Mouse (Mus musculus): ENCODE measurements at regions not wholly inside any gene's neighbourhood (a gene's known extent, or its start where the extent isn't known, plus 50 kb on each side); places are given as distances from the start of the nearest gene placed in this dataset.

- Histone ChIP-seq H3K27me3 (no peaks in the 10 kb centered on the region), H3K4me3 (no peak overlapping the region), H3K36me3 (ENCODE audit: poor library complexity, severe bottlenecking) (no peaks in the 10 kb centered on the region), H3K9ac (no peak overlapping the region), H3K27ac (no peak overlapping the region), H3K4me2 (no peak overlapping the region), H3K4me1 (peaks cover 12% of the 10 kb centered on the region; the same call in 1 of the 2 replicates), H3K9me3 (replicated peaks) (no peaks in the 10 kb centered on the region)
- ATAC-seq: no peak
- WGBS: 84% methylated on average over 5 of the region's 5 CpGs
Observed at GRCm38 (mm10) chr4:21616116-21616515, 69.6 kb downstream of the Prdm13 start.

- 25% methylated on average over 3 of the region's 3 CpGs for WGBS
- Histone ChIP-seq H3K27me3 (no peaks in the 10 kb centered on the region), H3K4me1 (peaks cover 12% of the 10 kb centered on the region; the same call in 1 of the 2 replicates), H3K4me3 (no peak overlapping the region), H3K27ac (no peak overlapping the region), H3K9ac (no peak overlapping the region), H3K9me3 (replicated peaks) (no peaks in the 10 kb centered on the region), H3K4me2 (no peak overlapping the region), H3K36me3 (ENCODE audit: poor library complexity, severe bottlenecking) (no peaks in the 10 kb centered on the region)
- ATAC-seq: no peak
Observed at GRCm38 (mm10) chr4:21614429-21614828, 71.3 kb downstream of the Prdm13 start.

GRCm38 (mm10) chr4:21611531-21612282 is 74.1 kb downstream of the Prdm13 start:
- H3K4me3 ChIP-seq: no peak overlapping the region
- H3K27me3 ChIP-seq: no peaks in the 10 kb centered on the region
- no peak overlapping the region for H3K27ac ChIP-seq
- no peak overlapping the region for H3K9ac ChIP-seq
- WGBS: 57% methylated on average over 5 of the region's 5 CpGs
- peaks cover 12% of the 10 kb centered on the region; the same call in 1 of the 2 replicates for H3K4me1 ChIP-seq
- ATAC-seq: peak; percentile 89; the same call in 1 of the 2 replicates
- no peak overlapping the region for H3K4me2 ChIP-seq
- no peaks in the 10 kb centered on the region for H3K36me3 ChIP-seq (ENCODE audit: poor library complexity, severe bottlenecking)
- H3K9me3 ChIP-seq (replicated peaks): no peaks in the 10 kb centered on the region

- Histone ChIP-seq H3K4me2 (no peak overlapping the region), H3K36me3 (ENCODE audit: poor library complexity, severe bottlenecking) (no peaks in the 10 kb centered on the region), H3K27ac (no peak overlapping the region), H3K4me3 (no peak overlapping the region), H3K27me3 (no peaks in the 10 kb centered on the region), H3K9ac (no peak overlapping the region), H3K4me1 (no peaks in the 10 kb centered on the region), H3K9me3 (replicated peaks) (no peaks in the 10 kb centered on the region)
- no peak for ATAC-seq
- 63% methylated on average over 2 of the region's 2 CpGs for WGBS
Observed at GRCm38 (mm10) chr4:21598024-21598423, 87.7 kb downstream of the Prdm13 start.

GRCm38 (mm10) chr4:21547771-21548170 is 138.0 kb downstream of the Prdm13 start:
- Histone ChIP-seq H3K27ac (no peak overlapping the region), H3K36me3 (ENCODE audit: poor library complexity, severe bottlenecking) (no peaks in the 10 kb centered on the region), H3K9ac (no peak overlapping the region), H3K9me3 (replicated peaks) (no peaks in the 10 kb centered on the region), H3K4me2 (no peak overlapping the region), H3K4me3 (no peak overlapping the region), H3K4me1 (no peaks in the 10 kb centered on the region), H3K27me3 (no peaks in the 10 kb centered on the region)
- 87% methylated on average over 3 of the region's 3 CpGs for WGBS
- ATAC-seq: no peak

- Histone ChIP-seq H3K9me3 (replicated peaks) (no peaks in the 10 kb centered on the region), H3K9ac (no peak overlapping the region), H3K36me3 (ENCODE audit: poor library complexity, severe bottlenecking) (no peaks in the 10 kb centered on the region), H3K27me3 (no peaks in the 10 kb centered on the region), H3K27ac (no peak overlapping the region), H3K4me2 (no peak overlapping the region), H3K4me3 (no peak overlapping the region), H3K4me1 (no peaks in the 10 kb centered on the region)
- 85% methylated on average over 2 of the region's 2 CpGs for WGBS
- ATAC-seq: no peak
Observed at GRCm38 (mm10) chr4:21539583-21539982, 146.2 kb downstream of the Prdm13 start.

GRCm38 (mm10) chr4:21535973-21536372 is 149.8 kb downstream of the Prdm13 start:
- no peak overlapping the region for H3K4me2 ChIP-seq
- WGBS: 29% methylated on average over 2 of the region's 2 CpGs
- ATAC-seq: 0 out of 2 replicates have a peak, but pooled peaks have one; percentile 8
- H3K27ac ChIP-seq: no peak overlapping the region
- no peaks in the 10 kb centered on the region for H3K27me3 ChIP-seq
- no peaks in the 10 kb centered on the region for H3K36me3 ChIP-seq (ENCODE audit: poor library complexity, severe bottlenecking)
- H3K9ac ChIP-seq: no peak overlapping the region
- peaks cover 4% of the 10 kb centered on the region; the same call in 1 of the 2 replicates for H3K4me1 ChIP-seq
- no peak overlapping the region for H3K4me3 ChIP-seq
- H3K9me3 ChIP-seq (replicated peaks): no peaks in the 10 kb centered on the region

- Histone ChIP-seq H3K4me3 (no peak overlapping the region), H3K9ac (no peak overlapping the region), H3K4me1 (peaks cover 4% of the 10 kb centered on the region; the same call in 1 of the 2 replicates), H3K27ac (no peak overlapping the region), H3K4me2 (no peak overlapping the region), H3K27me3 (no peaks in the 10 kb centered on the region), H3K9me3 (replicated peaks) (no peaks in the 10 kb centered on the region), H3K36me3 (ENCODE audit: poor library complexity, severe bottlenecking) (no peaks in the 10 kb centered on the region)
- ATAC-seq: no peak
- WGBS: 31% methylated on average over 4 of the region's 4 CpGs
Observed at GRCm38 (mm10) chr4:21532186-21532585, 153.6 kb downstream of the Prdm13 start.

Measured in forebrain, embryonic 13.5 days (tissue).